Mouse (Mus musculus) stomach, embryonic 16.5 days (tissue): ENCODE results near the gene Gm7298. TPM values are rescaled to one million over a fixed set of nuclear protein-coding genes. Genes with fewer than 3 reads are reported as not detected.
"Not testable (repeated sequence)": the region's sequence is repeated elsewhere in the genome, so short reads cannot be mapped to it uniquely, and the experiment has no call there.

Experiments used
- ATAC-seq: fragments of 200-750 bp; cut with Nextera tagmentation; 2 replicates; pipeline ENCODE4 v1.8.0; 2017; ENCODE audit warnings: moderate number of reproducible peaks, moderate TSS enrichment; ENCODE audit not compliant: insufficient read depth, low FRiP score
- H3K27ac ChIP-seq: fragments of 300-500 bp; sonication (generic); 2 replicates; pipeline ENCODE4 v1.5.1; 2014; ENCODE audit warnings: low read length
- H3K27me3 ChIP-seq: fragments of 300-500 bp; sonication (generic); 2 replicates; pipeline ENCODE4 v1.6.1; 2014; ENCODE audit warnings: low read length, control low read depth, mixed read lengths; ENCODE audit not compliant: control insufficient read depth, insufficient read depth
- H3K36me3 ChIP-seq: fragments of 300-500 bp; sonication (generic); 2 replicates; pipeline ENCODE4 v1.6.1; 2014; ENCODE audit warnings: low read length; ENCODE audit not compliant: control insufficient read depth, insufficient read depth
- H3K4me1 ChIP-seq: fragments of 300-500 bp; sonication (generic); 2 replicates; pipeline ENCODE4 v1.6.1; 2014; ENCODE audit warnings: low read length, control low read depth, mixed read lengths; ENCODE audit not compliant: control insufficient read depth, insufficient read depth
- H3K4me2 ChIP-seq: fragments of 300-500 bp; sonication (generic); 2 replicates; pipeline ENCODE4 v1.6.1; 2014; ENCODE audit warnings: low read depth, low read length, mixed read lengths
- H3K4me3 ChIP-seq: fragments of 300-500 bp; sonication (generic); replicated peaks from 2 replicates; pipeline ENCODE4 v1.5.1; 2014; ENCODE audit warnings: mild to moderate bottlenecking, low read length
- H3K9ac ChIP-seq: fragments of 300-500 bp; sonication (generic); 2 replicates; pipeline ENCODE4 v1.6.1; 2014; ENCODE audit warnings: low read length
- H3K9me3 ChIP-seq: fragments of 300-500 bp; sonication (generic); replicated peaks from 2 replicates; pipeline ENCODE4 v1.6.1; 2016; ENCODE audit warnings: low read length, control low read depth; ENCODE audit not compliant: control insufficient read depth
- WGBS: fragments of 180-500 bp; shearing (Covaris S2); extraction: QIAGEN DNeasy Blood & Tissue Kit; methylation state at CpG from one replicate; pipeline ENCODE4 v1.1.7; 2014; 5-methylcytosine and 5-hydroxymethylcytosine counted together
- polyA plus RNA-seq: library from polyadenylated mRNA; unstranded; fragments of >200 nt; fragmentation: Nextera tagmentation; extraction: Ambion mirVana; gene quantifications from 2 replicates; pipeline ENCODE4 v1.2.1, GENCODE M21; 2015

The Gm7298 gene
- polyA plus RNA-seq, result not detected in 2 replicates

GRCm38 (mm10) chr6:121732632-121733031 lies at the start of gene Gm7298:
Gene Gm7298, plus strand, starts transcription at chr6:121732932.
- WGBS, result 59% methylated on average over 3 of the region's 3 CpGs
- H3K4me3 ChIP-seq, result no peak within 1 kb of the TSS
- no peaks in the 10 kb centered on the region for H3K4me1 ChIP-seq
- no peaks in the 10 kb centered on the region for H3K9me3 ChIP-seq
- H3K9ac ChIP-seq, result no peak within 1 kb of the TSS
- H3K27me3 ChIP-seq, result no peaks in the 10 kb centered on the region
- no peaks in the 10 kb centered on the region for H3K36me3 ChIP-seq
- H3K4me2 ChIP-seq, result no peak within 1 kb of the TSS
- no peak for ATAC-seq
- no peak within 1 kb of the TSS for H3K27ac ChIP-seq

GRCm38 (mm10) chr6:121828034-121828433 lies 95.3 kb downstream of the Gm7298 start:
- no peaks in the 10 kb centered on the region for H3K27me3 ChIP-seq
- H3K27ac ChIP-seq, result no peak overlapping the region
- ATAC-seq, result no peak
- WGBS, result 79% methylated on average over 4 of the region's 4 CpGs
- no peaks in the 10 kb centered on the region for H3K9me3 ChIP-seq
- H3K4me1 ChIP-seq, result no peaks in the 10 kb centered on the region
- no peaks in the 10 kb centered on the region for H3K36me3 ChIP-seq
- H3K9ac ChIP-seq, result no peak overlapping the region
- H3K4me3 ChIP-seq, result no peak overlapping the region
- H3K4me2 ChIP-seq, result no peak overlapping the region

- ATAC-seq, result no peak
- Histone ChIP-seq H3K27me3 (no peaks in the 10 kb centered on the region), H3K9ac (no peak overlapping the region), H3K4me2 (no peak overlapping the region), H3K4me1 (no peaks in the 10 kb centered on the region), H3K36me3 (no peaks in the 10 kb centered on the region), H3K27ac (no peak overlapping the region), H3K4me3 (no peak overlapping the region), H3K9me3 (no peaks in the 10 kb centered on the region)
- WGBS, result 91% methylated on average over 1 of the region's 1 CpGs
Measured at GRCm38 (mm10) chr6:121836361-121836760, 103.6 kb downstream of the Gm7298 start.

GRCm38 (mm10) chr6:121838271-121838670 lies 105.5 kb downstream of the Gm7298 start, which contains the start of gene Mug1:
Gene Mug1, plus strand, starts transcription at chr6:121838541.
- H3K36me3 ChIP-seq, H3K4me1 ChIP-seq, H3K9me3 ChIP-seq, H3K4me2 ChIP-seq, H3K27ac ChIP-seq, ATAC-seq, H3K4me3 ChIP-seq, H3K27me3 ChIP-seq, H3K9ac ChIP-seq: not testable (repeated sequence)
- WGBS, result 78% methylated on average over 4 of the region's 4 CpGs

Other genes starting within 250 kb of the Gm7298 start
- gene A2m, start 97.6 kb upstream of the Gm7298 start, polyA plus RNA-seq, result 2.9 and 3.7 TPM in 2 replicates
- not detected in 2 replicates for gene Mug1, start 105.6 kb downstream of the Gm7298 start, polyA plus RNA-seq